ENCODE assay signal across 22 mouse cellular contexts in the genomic region with DNA sequence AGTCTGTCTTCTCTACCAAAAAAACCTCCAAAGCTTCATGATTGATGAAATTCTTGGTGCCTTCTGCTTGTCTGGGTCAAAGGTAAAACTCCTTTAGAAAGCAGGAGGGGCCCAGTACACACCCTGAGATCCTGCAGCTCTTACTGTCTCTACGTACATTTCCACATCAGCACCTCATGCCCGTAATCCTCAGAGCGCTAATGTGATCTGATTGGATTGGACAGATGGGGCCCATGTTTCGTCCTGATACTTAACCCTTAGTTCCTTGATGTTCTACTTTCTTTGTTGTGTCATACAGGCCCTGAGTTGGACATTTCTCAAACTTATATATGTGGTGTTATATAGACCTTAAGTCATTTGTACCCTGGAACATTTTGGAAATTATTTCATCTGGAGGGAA. TPM values are rescaled to one million over a fixed set of nuclear protein-coding genes. Genes with fewer than 3 reads are reported as not detected.
DNase-seq lines count a peak whose midpoint lies in the region; ATAC-seq and TF ChIP-seq lines count a peak whose summit lies in the region.
"Had no signal": no experiment of that assay in that cellular context is flagged by ENCODE, and none has a peak within 500 bp of the region (broad histone marks: within the 10 kb centered on the region; RNA-seq: fewer than 3 reads in every experiment).

No protein-coding gene starts in this region.

- H3K9me3 ChIP-seq in hindbrain, postnatal 0 days (ENCODE audit: low read length), result no peaks in the 10 kb centered on the region
- no peaks in the 10 kb centered on the region for H3K9me3 ChIP-seq in hindbrain, embryonic 12.5 days (replicated peaks)
- no peaks in the 10 kb centered on the region for H3K9me3 ChIP-seq in intestine, embryonic 15.5 days
- H3K9me3 ChIP-seq: embryonic facial prominence, embryonic 10.5 days; embryonic facial prominence, embryonic 12.5 days; forebrain, embryonic 13.5 days; forebrain, embryonic 15.5 days had no signal

- TF ChIP-seq CTCF in hindbrain, postnatal 0 days (IDR thresholded peaks at IDR 0.05; ENCODE audit: low read depth), result no peak

- DNase-seq in hindbrain, postnatal 0 days (ENCODE audit: low spot score), result peak; percentile 8
- peak; percentile 79 for DNase-seq in retina, embryonic 14.5 days (ENCODE audit: low spot score)
- peak; percentile 73 for DNase-seq in retina, postnatal 7 days (ENCODE audit: low read depth, low spot score)
- DNase-seq in heart, postnatal 4 days, result no peak
- DNase-seq: adrenal gland, adult 2 months; adrenal gland, postnatal 10 days; adrenal gland, postnatal 25 days; cerebellum, adult 11 months; cerebellum, adult 2 months; cerebellum, adult 9-10 months; cerebellum, postnatal 14 days; cerebellum, postnatal 36 days; forebrain, postnatal 0 days had no signal

- no peak overlapping the region for H3K4me3 ChIP-seq in hindbrain, postnatal 0 days (ENCODE audit: low read length)
- H3K4me3 ChIP-seq in hindbrain, embryonic 12.5 days, result no peak overlapping the region
- H3K4me3 ChIP-seq in intestine, embryonic 15.5 days (replicated peaks), result no peak overlapping the region
- H3K4me3 ChIP-seq: embryonic facial prominence, embryonic 10.5 days; embryonic facial prominence, embryonic 12.5 days; forebrain, embryonic 13.5 days; forebrain, embryonic 15.5 days had no signal

- H3K27me3 ChIP-seq in hindbrain, postnatal 0 days (ENCODE audit: insufficient read depth, low read length), result no peaks in the 10 kb centered on the region
- H3K27me3 ChIP-seq in hindbrain, embryonic 12.5 days, result no peaks in the 10 kb centered on the region
- H3K27me3 ChIP-seq in intestine, embryonic 15.5 days (replicated peaks), result no peaks in the 10 kb centered on the region
- H3K27me3 ChIP-seq: embryonic facial prominence, embryonic 12.5 days; forebrain, embryonic 13.5 days; forebrain, embryonic 15.5 days had no signal

- H3K9ac ChIP-seq in hindbrain, postnatal 0 days (replicated peaks; ENCODE audit: low read length), result no peak overlapping the region
- no peak overlapping the region for H3K9ac ChIP-seq in hindbrain, embryonic 12.5 days
- H3K9ac ChIP-seq in intestine, embryonic 15.5 days, result no peak overlapping the region
- H3K9ac ChIP-seq: embryonic facial prominence, embryonic 12.5 days; forebrain, embryonic 13.5 days; forebrain, embryonic 15.5 days; forebrain, postnatal 0 days had no signal

- H3K27ac ChIP-seq in hindbrain, postnatal 0 days, result no peak overlapping the region
- no peak overlapping the region for H3K27ac ChIP-seq in hindbrain, embryonic 12.5 days
- H3K27ac ChIP-seq in intestine, embryonic 15.5 days, result no peak overlapping the region
- H3K27ac ChIP-seq: embryonic facial prominence, embryonic 10.5 days; embryonic facial prominence, embryonic 12.5 days; forebrain, embryonic 13.5 days; forebrain, embryonic 15.5 days had no signal

- ATAC-seq in hindbrain, postnatal 0 days, result no peak
- ATAC-seq in hindbrain, embryonic 12.5 days (ENCODE audit: low FRiP score), result no peak
- no peak for ATAC-seq in intestine, embryonic 15.5 days
- ATAC-seq: forebrain, embryonic 13.5 days; forebrain, embryonic 15.5 days; forebrain, postnatal 0 days had no signal

- H3K36me3 ChIP-seq in hindbrain, postnatal 0 days (ENCODE audit: insufficient read depth, low read length), result no peaks in the 10 kb centered on the region
- H3K36me3 ChIP-seq in hindbrain, embryonic 12.5 days, result peaks cover 15% of the 10 kb centered on the region; the same call in 1 of the 2 replicates
- 0 out of 2 replicates have a peak, but pooled peaks cover 6% of the 10 kb centered on the region for H3K36me3 ChIP-seq in intestine, embryonic 15.5 days

- H3K4me2 ChIP-seq in hindbrain, postnatal 0 days (ENCODE audit: low read depth, low read length), result no peak overlapping the region
- no peak overlapping the region for H3K4me2 ChIP-seq in hindbrain, embryonic 12.5 days (replicated peaks)
- H3K4me2 ChIP-seq in intestine, embryonic 15.5 days (replicated peaks), result no peak overlapping the region
- H3K4me2 ChIP-seq: embryonic facial prominence, embryonic 12.5 days; forebrain, embryonic 13.5 days; forebrain, embryonic 15.5 days had no signal

- 77% methylated on average over 4 of the region's 4 CpGs for WGBS in hindbrain, postnatal 0 days
- 81% methylated on average over 4 of the region's 4 CpGs for WGBS in hindbrain, embryonic 12.5 days
- WGBS in intestine, embryonic 15.5 days, result 85% methylated on average over 4 of the region's 4 CpGs

- no peaks in the 10 kb centered on the region for H3K4me1 ChIP-seq in hindbrain, postnatal 0 days (ENCODE audit: insufficient read depth, low read length)
- no peaks in the 10 kb centered on the region for H3K4me1 ChIP-seq in hindbrain, embryonic 12.5 days
- no peaks in the 10 kb centered on the region for H3K4me1 ChIP-seq in intestine, embryonic 15.5 days (replicated peaks)
- H3K4me1 ChIP-seq: embryonic facial prominence, embryonic 10.5 days; embryonic facial prominence, embryonic 12.5 days; forebrain, embryonic 13.5 days; forebrain, embryonic 15.5 days had no signal

RNA-seq across cellular contexts. Expression of a gene that starts 9.6 kb away (rescaled TPM):
- not detected in 2 replicates for total RNA-seq in hindbrain, postnatal 0 days (2014; rRNA removed)
- not detected in 2 replicates for polyA plus RNA-seq in hindbrain, postnatal 0 days (2015; fragmentation: Nextera tagmentation; extraction: Ambion mirVana)
- polyA plus RNA-seq in hindbrain, embryonic 12.5 days (2016; fragmentation: Nextera tagmentation; extraction: Ambion mirVana), result not detected in 2 replicates
- total RNA-seq in heart, postnatal 4 days (2021), result 1 to 10 TPM in 1 of 2 experiments, not detected in 1; 1.6 TPM
- polyA plus RNA-seq in intestine, embryonic 15.5 days (2015; fragmentation: Nextera tagmentation; extraction: Ambion mirVana), result 3.3 and 3.4 TPM in 2 replicates
- total RNA-seq: adrenal gland, adult 2 months; adrenal gland, postnatal 10 days; adrenal gland, postnatal 25 days; adrenal gland, postnatal 4 days; common myeloid progenitor, adult 5-6 weeks; forebrain, postnatal 0 days had no signal
- polyA plus RNA-seq: adrenal gland, adult 2 months; embryonic facial prominence, embryonic 10.5 days; embryonic facial prominence, embryonic 12.5 days; forebrain, embryonic 11.5 days; forebrain, postnatal 0 days had no signal

RNA-seq across cellular contexts. Expression of a gene that starts 48.4 kb away (rescaled TPM):
- total RNA-seq in hindbrain, postnatal 0 days (2014; rRNA removed), result 13.3 and 16.0 TPM in 2 replicates
- 55.8 and 64.6 TPM in 2 replicates for polyA plus RNA-seq in hindbrain, postnatal 0 days (2015; fragmentation: Nextera tagmentation; extraction: Ambion mirVana)
- polyA plus RNA-seq in hindbrain, embryonic 12.5 days (2016; fragmentation: Nextera tagmentation; extraction: Ambion mirVana), result 153 and 155 TPM in 2 replicates
- total RNA-seq in heart, postnatal 4 days (2021), result 10 to 100 TPM; 36.7 to 39.2 TPM
- 143 and 187 TPM in 2 replicates for polyA plus RNA-seq in intestine, embryonic 15.5 days (2015; fragmentation: Nextera tagmentation; extraction: Ambion mirVana)
